Mouse (Mus musculus) heart, adult 2 months (tissue): Measurements from ENCODE around the gene Gpi1. TPM values are rescaled to one million over a fixed set of nuclear protein-coding genes. Genes with fewer than 3 reads are reported as not detected.

ENCODE experiments used
- DNase-seq, 2 experiments: peaks; one replicate each; pipeline ENCODE4 v3.0.0; 2021
- H3K27ac ChIP-seq: fragments of 200-600 bp; 2 replicates; pipeline ENCODE4 v1.8.1; 2022
- H3K27me3 ChIP-seq: fragments of 200-500 bp; 2 replicates; pipeline ENCODE4 v1.6.1; 2012; ENCODE audit warnings: mild to moderate bottlenecking, low read length, inconsistent platforms, mixed read lengths; ENCODE audit not compliant: control insufficient read depth, insufficient read depth
- H3K36me3 ChIP-seq: fragments of 200-500 bp; 2 replicates; pipeline ENCODE4 v1.6.1; 2012; ENCODE audit warnings: low read length, inconsistent platforms; ENCODE audit not compliant: control insufficient read depth, insufficient read depth
- H3K4me1 ChIP-seq: fragments of 200-500 bp; 2 replicates; pipeline ENCODE4 v1.6.1; 2011; ENCODE audit warnings: low read length; ENCODE audit not compliant: control insufficient read depth, insufficient read depth
- H3K4me3 ChIP-seq: fragments of 200-600 bp; 2 replicates; pipeline ENCODE4 v1.8.1; 2022
- H3K79me2 ChIP-seq: fragments of 200-500 bp; replicated peaks from 2 replicates; pipeline ENCODE4 v1.6.1; 2012; ENCODE audit warnings: mild to moderate bottlenecking, inconsistent platforms, low read length, moderate library complexity, mixed read lengths; ENCODE audit not compliant: control insufficient read depth, insufficient read depth
- H3K9ac ChIP-seq: fragments of 200-500 bp; 2 replicates; pipeline ENCODE4 v1.6.1; 2012; ENCODE audit warnings: low read depth, mild to moderate bottlenecking, control low read depth, inconsistent platforms, low read length, mixed read lengths
- CTCF ChIP-seq: fragments of 200-600 bp; IDR thresholded peaks from 2 replicates; pipeline ENCODE4 v1.8.1; 2022; ENCODE audit warnings: antibody characterized with exemption, mild to moderate bottlenecking, moderate library complexity
- EP300 ChIP-seq: fragments of 200-500 bp; IDR thresholded peaks from 2 replicates; pipeline ENCODE4 v1.6.1; 2011; ENCODE audit warnings: low read depth, low read length, control low read depth; ENCODE audit not compliant: insufficient read depth
- POLR2A ChIP-seq: fragments of 200-500 bp; IDR thresholded peaks from 2 replicates; pipeline ENCODE4 v1.6.1; 2011; ENCODE audit warnings: mild to moderate bottlenecking, low read depth, low read length, control low read depth; ENCODE audit not compliant: insufficient read depth
- WGBS: fragments of 180-500 bp; shearing (Covaris S2); methylation state at CpG from one replicate; pipeline ENCODE4 v1.1.7; 2018; 5-methylcytosine and 5-hydroxymethylcytosine counted together
- intact Hi-C: fragments of 180-260 bp; cut with DNase I; formaldehyde crosslinking; loops from one replicate; pipeline ENCODE4 v1.15.1; 2025
- long read RNA-seq: library from polyadenylated mRNA; stranded (forward); transcript quantifications from one replicate; pipeline ENCODE4 v2.0.0, GENCODE M21; 2021
- polyA plus RNA-seq: library from polyadenylated mRNA; depleted of rRNA; stranded (reverse); fragments of >200 nt; gene quantifications from 2 replicates; pipeline ENCODE4 v1.2.3, GENCODE M21; 2012; rRNA removed
- total RNA-seq, 2 experiments: library from RNA; stranded (reverse); gene quantifications; 2 replicates each; pipeline ENCODE4 v1.2.3; 2021

Gene Gpi1
- total RNA-seq: 100 to 1,000 TPM; 480 to 591 TPM
- polyA plus RNA-seq: 442 and 488 TPM in 2 replicates
- long read RNA-seq, transcript Gpi1-201 (18 exons, 2,884 nt): major isoform, 504 of 562 reads
- long read RNA-seq, partial matches to known transcripts: 16 of 562 reads
- long read RNA-seq, other reads (novel, unspliced or antisense): 41 of 562 reads

DNA sequence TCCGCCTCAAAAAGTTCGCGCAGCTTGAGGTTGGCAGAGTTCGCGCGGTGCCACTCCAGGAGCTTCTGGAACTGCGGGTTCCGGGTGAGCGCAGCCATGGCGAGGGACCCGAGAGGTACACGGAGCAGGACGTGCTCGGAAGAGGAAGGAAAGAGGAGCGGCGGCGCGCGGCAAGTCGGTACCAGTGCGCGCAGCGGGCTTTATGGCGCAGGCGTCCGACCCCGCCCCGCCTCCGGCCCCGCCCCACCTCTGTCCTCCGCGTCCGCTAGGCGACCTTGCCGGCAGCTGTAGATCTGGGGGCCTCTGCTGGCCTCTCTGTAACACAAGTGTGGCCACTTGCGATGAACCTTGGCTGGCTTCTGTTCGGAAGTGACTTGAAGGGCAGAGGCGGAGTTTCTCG lies at the start of gene Gpi1:
Gene Gpi1 (minus strand): TSS at position 221 of the 400 bp plus-strand sequence.
- TF ChIP-seq POLR2A (peak; percentile 92), EP300 (0 out of 2 replicates have a peak, but pooled peaks have one; percentile 35), CTCF (peak; percentile 59)
- Histone ChIP-seq H3K4me3 (peak within 1 kb of the TSS; percentile 90), H3K79me2 (no peaks in the 10 kb centered on the region; the same call in 1 of the 2 replicates), H3K27me3 (no peaks in the 10 kb centered on the region), H3K9ac (peak within 1 kb of the TSS; percentile 69), H3K4me1 (peaks cover 16% of the 10 kb centered on the region), H3K36me3 (peaks cover 11% of the 10 kb centered on the region), H3K27ac (peak within 1 kb of the TSS; percentile 94)
- intact Hi-C loops: loop anchor here (2.0 kb wide), 1 partner anchor 33 kb away; the partner anchor contains the start of gene Pdcd2l
- under 1% methylated on average over 38 of the region's 39 CpGs for WGBS
- peak; percentile 86 to 89 for DNase-seq

DNA sequence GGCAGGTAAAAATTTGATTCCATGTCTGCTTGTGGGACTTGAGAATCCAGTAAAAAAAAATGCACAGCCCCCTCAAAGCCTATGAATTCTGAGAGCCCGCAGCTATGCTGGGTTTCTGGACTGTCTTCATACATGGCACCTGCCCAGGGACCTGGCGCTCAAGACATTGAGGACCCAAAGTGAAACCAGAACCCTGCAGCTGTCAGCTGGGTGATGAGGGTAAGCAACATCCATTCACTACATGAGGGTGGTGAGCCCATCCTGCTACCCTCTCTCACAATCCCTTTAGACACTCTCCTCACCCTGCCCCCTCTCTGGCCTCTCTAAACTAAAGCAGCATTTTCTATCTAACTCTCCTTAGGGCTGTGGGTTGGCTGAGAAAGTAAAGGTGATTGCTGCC lies 47.5 kb upstream of the Gpi1 start:
- DNase-seq: no peak
- 89% methylated on average over 2 of the region's 2 CpGs for WGBS
- H3K36me3 ChIP-seq: peaks cover 33% of the 10 kb centered on the region
- H3K27ac ChIP-seq: no peak overlapping the region
- peaks cover 4% of the 10 kb centered on the region for H3K4me1 ChIP-seq
- H3K4me3 ChIP-seq: no peak overlapping the region
- intact Hi-C loops: no loop called here
- H3K27me3 ChIP-seq: no peaks in the 10 kb centered on the region
- no peak overlapping the region for H3K9ac ChIP-seq
- peaks cover 12% of the 10 kb centered on the region for H3K79me2 ChIP-seq
- TF ChIP-seq CTCF: no peak
- no peak for TF ChIP-seq POLR2A
- TF ChIP-seq EP300: no peak

DNA sequence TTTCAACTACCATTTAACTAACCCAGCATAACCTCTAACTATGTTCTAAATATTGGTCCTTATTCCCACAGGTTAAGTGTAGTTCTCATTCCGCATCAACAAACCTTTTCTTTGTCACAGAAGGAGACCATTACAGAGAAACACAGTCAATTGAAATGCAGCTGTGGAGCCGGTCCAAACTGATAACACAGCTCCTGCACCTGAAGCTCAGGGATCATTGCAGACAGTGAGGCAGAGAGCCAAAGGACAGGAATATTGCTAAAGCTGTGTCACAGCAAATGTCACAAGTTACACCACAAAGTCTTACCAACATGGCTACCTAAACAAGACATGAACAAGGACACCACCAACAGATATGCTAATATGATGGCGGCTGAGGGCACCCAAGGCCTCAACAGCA lies 45.9 kb upstream of the Gpi1 start:
- WGBS: 87% methylated on average over 3 of the region's 3 CpGs
- no peak for DNase-seq
- Histone ChIP-seq H3K79me2 (peaks cover 9% of the 10 kb centered on the region), H3K4me3 (no peak overlapping the region), H3K27ac (no peak overlapping the region), H3K27me3 (no peaks in the 10 kb centered on the region), H3K4me1 (peaks cover 8% of the 10 kb centered on the region), H3K9ac (no peak overlapping the region), H3K36me3 (peaks cover 23% of the 10 kb centered on the region)
- intact Hi-C loops: no loop called here
- TF ChIP-seq EP300 (no peak), CTCF (no peak), POLR2A (no peak)

DNA sequence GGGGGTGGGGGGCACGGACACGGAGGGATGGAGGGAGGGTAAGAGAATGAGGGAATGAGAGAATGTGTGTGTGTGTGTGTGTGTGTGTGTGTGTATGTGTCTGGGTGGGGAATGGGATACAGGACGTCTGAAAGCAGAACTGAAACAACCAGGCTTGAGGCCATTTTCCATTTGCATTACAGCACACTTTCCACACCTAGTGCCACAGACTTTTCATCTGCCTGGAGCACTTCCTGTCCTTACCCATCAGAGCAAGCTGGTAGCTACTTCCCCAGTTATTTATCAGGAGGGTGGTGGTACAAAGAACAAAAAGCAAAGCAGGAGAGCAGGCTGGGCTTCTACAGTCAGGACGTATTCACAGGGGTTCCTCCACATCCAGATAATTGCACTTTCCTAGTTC lies 42.3 kb upstream of the Gpi1 start:
- 49% methylated on average over 4 of the region's 4 CpGs for WGBS
- DNase-seq: no peak
- no peak for TF ChIP-seq POLR2A
- TF ChIP-seq EP300: no peak
- no peak for TF ChIP-seq CTCF
- peaks cover 40% of the 10 kb centered on the region for H3K36me3 ChIP-seq
- peaks cover 19% of the 10 kb centered on the region for H3K4me1 ChIP-seq
- no peak overlapping the region for H3K27ac ChIP-seq
- H3K27me3 ChIP-seq: no peaks in the 10 kb centered on the region
- no peak overlapping the region for H3K9ac ChIP-seq
- H3K79me2 ChIP-seq: peaks cover 11% of the 10 kb centered on the region
- intact Hi-C loops: no loop called here
- no peak overlapping the region for H3K4me3 ChIP-seq

DNA sequence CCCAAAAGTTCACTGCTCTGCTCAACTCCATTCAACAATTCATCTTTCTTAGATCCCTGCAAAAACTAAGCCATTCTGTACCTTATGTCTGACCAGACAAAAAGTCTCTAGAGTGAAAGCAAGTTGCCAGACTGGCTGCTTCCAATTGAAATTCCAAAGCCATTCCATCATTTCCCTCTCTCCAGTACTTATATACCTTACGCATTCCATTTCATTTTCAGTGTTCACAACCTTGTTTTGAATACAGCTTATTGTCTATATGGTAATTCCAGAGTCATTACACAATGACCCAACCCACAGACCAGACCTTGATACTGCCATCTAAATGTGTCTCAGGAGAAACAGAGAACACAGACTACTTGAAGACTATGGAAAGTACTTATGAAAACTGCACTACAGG lies 38.3 kb upstream of the Gpi1 start:
- H3K79me2 ChIP-seq: peaks cover 11% of the 10 kb centered on the region
- H3K36me3 ChIP-seq: peaks cover 60% of the 10 kb centered on the region
- H3K9ac ChIP-seq: no peak overlapping the region
- no peak overlapping the region for H3K4me3 ChIP-seq
- intact Hi-C loops: loop anchor here (5.0 to 10.0 kb wide), 2 partner anchors 69 to 386 kb away; partner anchors contain the start of gene Kctd15
- no peak for DNase-seq
- no peak for TF ChIP-seq EP300
- no peak for TF ChIP-seq CTCF
- no peak for TF ChIP-seq POLR2A
- peak overlapping the region; percentile 68 for H3K27ac ChIP-seq
- no peaks in the 10 kb centered on the region for H3K27me3 ChIP-seq
- H3K4me1 ChIP-seq: peaks cover 33% of the 10 kb centered on the region
- 39% methylated on average over 1 of the region's 1 CpGs for WGBS

DNA sequence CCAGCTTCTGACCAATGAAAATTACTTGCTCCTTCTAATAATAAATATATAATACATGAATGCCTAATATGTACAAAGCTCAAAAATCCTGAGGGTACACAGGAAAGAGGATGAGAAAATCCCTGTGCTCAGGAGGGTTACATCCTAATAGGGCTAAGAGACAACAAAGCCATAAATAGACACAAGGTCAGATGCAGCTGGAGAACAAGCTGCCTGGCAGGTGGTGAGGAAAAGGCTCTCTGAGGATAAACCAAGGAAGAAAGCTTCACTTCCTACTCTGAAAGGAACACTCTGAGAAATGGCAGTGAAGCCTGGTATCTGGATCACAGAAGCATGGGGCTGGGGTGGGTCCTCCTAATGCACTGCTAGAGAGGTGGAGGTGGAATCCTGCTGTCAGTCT lies 36.3 kb upstream of the Gpi1 start:
- TF ChIP-seq POLR2A (no peak), EP300 (no peak), CTCF (no peak)
- H3K27ac ChIP-seq: peak overlapping the region; percentile 68
- 0 out of 2 replicates have a peak overlapping the region, but pooled peaks have one; percentile 26 for H3K9ac ChIP-seq
- peak in 1 of 2 experiments; percentile 14 for DNase-seq
- H3K4me1 ChIP-seq: peaks cover 26% of the 10 kb centered on the region
- H3K36me3 ChIP-seq: peaks cover 55% of the 10 kb centered on the region
- H3K79me2 ChIP-seq: peaks cover 7% of the 10 kb centered on the region; the same call in 1 of the 2 replicates
- intact Hi-C loops: loop anchor here (1.0 to 10.0 kb wide), 4 partner anchors 46 to 388 kb away; partner anchors contain the start of genes 4931406P16Rik and Kctd15
- H3K27me3 ChIP-seq: no peaks in the 10 kb centered on the region
- H3K4me3 ChIP-seq: no peak overlapping the region
